Mouse (Mus musculus): Measurements from ENCODE around the gene Madd. TPM values are rescaled to one million over a fixed set of nuclear protein-coding genes. Genes with fewer than 3 reads are reported as not detected.

Gene Madd
- polyA plus RNA-seq, 2 experiments: 2.7 to 7.1 TPM

- no peak for ATAC-seq (ENCODE audit: insufficient read depth)
- 55% methylated on average over 9 of the region's 9 CpGs for WGBS (ENCODE audit: insufficient replicate concordance)
- Histone ChIP-seq H3K4me1 (replicated peaks; ENCODE audit: control insufficient read depth in 2 of 2, insufficient read depth in 2 of 2, low read length in 1 of 2) (peaks cover 2 to 16% of the 10 kb centered on the region in 2 experiments; a peak in 2 of 4 replicates), H3K4me2 (ENCODE audit: low read depth) (no peak overlapping the region), H3K9me3 (ENCODE audit: control insufficient read depth, low read length) (no peaks in the 10 kb centered on the region), H3K9ac (replicated peaks) (no peak overlapping the region), H3K27ac (no peak overlapping the region), H3K36me3 (replicated peaks; ENCODE audit: control insufficient read depth, insufficient read depth, low read depth) (no peaks in the 10 kb centered on the region), H3K27me3 (ENCODE audit: control insufficient read depth, insufficient read depth, low read length) (no peaks in the 10 kb centered on the region), H3K4me3 (ENCODE audit: insufficient read depth in 1 of 2, low read depth in 2 of 2, low read length in 2 of 2) (no peak overlapping the region)
- no peak for DNase-seq (ENCODE audit: low read depth in 3 of 3, low spot score in 3 of 3)
- TF ChIP-seq CTCF (IDR thresholded peaks at IDR 0.05; ENCODE audit: low read depth) (no peak), EP300 (IDR thresholded peaks at IDR 0.05; ENCODE audit: low read depth) (no peak)
Observed at GRCm38 (mm10) chr2:91087453-91087852, 96.2 kb downstream of the Madd start.

Other genes with a start within 250 kb of the Madd start
- gene Celf1, start 243.5 kb downstream of the Madd start, polyA plus RNA-seq (2012; rRNA removed): 35.6 and 37.9 TPM in 2 replicates
- gene Celf1, start 243.5 kb downstream of the Madd start, polyA plus RNA-seq (2014; fragmentation: Nextera tagmentation; extraction: Ambion mirVana): 33.5 and 38.4 TPM in 2 replicates
- gene Rapsn, start 148.2 kb downstream of the Madd start, polyA plus RNA-seq (2012; rRNA removed): 0.55 and 0.78 TPM in 2 replicates
- gene Rapsn, start 148.2 kb downstream of the Madd start, polyA plus RNA-seq (2014; fragmentation: Nextera tagmentation; extraction: Ambion mirVana): 0.62 and 1.1 TPM in 2 replicates
- gene Psmc3, start 129.8 kb downstream of the Madd start, polyA plus RNA-seq (2012; rRNA removed): 77.7 and 126 TPM in 2 replicates
- gene Psmc3, start 129.8 kb downstream of the Madd start, polyA plus RNA-seq (2014; fragmentation: Nextera tagmentation; extraction: Ambion mirVana): 174 and 186 TPM in 2 replicates
- 11.1 and 11.2 TPM in 2 replicates for gene Slc39a13, start 113.4 kb downstream of the Madd start, polyA plus RNA-seq (2012; rRNA removed)
- gene Slc39a13, start 113.4 kb downstream of the Madd start, polyA plus RNA-seq (2014; fragmentation: Nextera tagmentation; extraction: Ambion mirVana): 8.1 and 8.4 TPM in 2 replicates
- gene Spi1, start 101.4 kb downstream of the Madd start, polyA plus RNA-seq (2012; rRNA removed): 13.3 and 20.5 TPM in 2 replicates
- gene Spi1, start 101.4 kb downstream of the Madd start, polyA plus RNA-seq (2014; fragmentation: Nextera tagmentation; extraction: Ambion mirVana): 12.4 and 15.6 TPM in 2 replicates
- gene Mybpc3, start 65.7 kb downstream of the Madd start, polyA plus RNA-seq (2012; rRNA removed): 0.03 and 0.04 TPM in 2 replicates
- not detected in 2 replicates for gene Mybpc3, start 65.7 kb downstream of the Madd start, polyA plus RNA-seq (2014; fragmentation: Nextera tagmentation; extraction: Ambion mirVana)
- 14.0 and 14.2 TPM in 2 replicates for gene Nr1h3, start 19.0 kb upstream of the Madd start, polyA plus RNA-seq (2012; rRNA removed)
- gene Nr1h3, start 19.0 kb upstream of the Madd start, polyA plus RNA-seq (2014; fragmentation: Nextera tagmentation; extraction: Ambion mirVana): 12.7 and 14.3 TPM in 2 replicates
- 5.9 and 7.2 TPM in 2 replicates for gene Acp2, start 19.0 kb upstream of the Madd start, polyA plus RNA-seq (2012; rRNA removed)
- 8.9 and 10.1 TPM in 2 replicates for gene Acp2, start 19.0 kb upstream of the Madd start, polyA plus RNA-seq (2014; fragmentation: Nextera tagmentation; extraction: Ambion mirVana)
- gene Ddb2, start 53.1 kb upstream of the Madd start, polyA plus RNA-seq (2012; rRNA removed): 8.5 and 9.0 TPM in 2 replicates
- 4.9 and 5.9 TPM in 2 replicates for gene Ddb2, start 53.1 kb upstream of the Madd start, polyA plus RNA-seq (2014; fragmentation: Nextera tagmentation; extraction: Ambion mirVana)
- gene Pacsin3, start 72.1 kb upstream of the Madd start, polyA plus RNA-seq (2012; rRNA removed): 8.1 and 11.2 TPM in 2 replicates
- 8.8 and 10.2 TPM in 2 replicates for gene Pacsin3, start 72.1 kb upstream of the Madd start, polyA plus RNA-seq (2014; fragmentation: Nextera tagmentation; extraction: Ambion mirVana)
- 20.9 and 25.5 TPM in 2 replicates for gene Arfgap2, start 81.1 kb upstream of the Madd start, polyA plus RNA-seq (2012; rRNA removed)
- 50.2 and 54.4 TPM in 2 replicates for gene Arfgap2, start 81.1 kb upstream of the Madd start, polyA plus RNA-seq (2014; fragmentation: Nextera tagmentation; extraction: Ambion mirVana)

Data from liver, embryonic 14.5 days (tissue).